Mouse (Mus musculus) cerebellum, adult 2 months (tissue): ENCODE data around the gene Atp6v1b1. TPM values are rescaled to one million over a fixed set of nuclear protein-coding genes. Genes with fewer than 3 reads are reported as not detected.

ENCODE experiments used
- DNase-seq, 2 experiments: peaks; one replicate each; pipeline ENCODE4 v3.0.0; 2021
- H3K27ac ChIP-seq: fragments of 200-500 bp; 2 replicates; pipeline ENCODE4 v1.5.1; 2012; ENCODE audit warnings: low read length, control low read depth, inconsistent platforms; ENCODE audit not compliant: insufficient read depth
- H3K27me3 ChIP-seq: fragments of 200-500 bp; 2 replicates; pipeline ENCODE4 v1.6.1; 2012; ENCODE audit warnings: inconsistent platforms, mild to moderate bottlenecking, low read length, moderate library complexity; ENCODE audit not compliant: control insufficient read depth, insufficient read depth
- H3K4me1 ChIP-seq: fragments of 200-500 bp; 2 replicates; pipeline ENCODE4 v1.6.1; 2011; ENCODE audit warnings: low read length; ENCODE audit not compliant: control insufficient read depth, insufficient read depth
- H3K4me3 ChIP-seq: fragments of 200-500 bp; replicated peaks from 2 replicates; pipeline ENCODE3; 2011; ENCODE audit warnings: mild to moderate bottlenecking, low read depth, low read length, control low read depth; ENCODE audit not compliant: insufficient read depth
- CTCF ChIP-seq: fragments of 200-500 bp; IDR thresholded peaks from 2 replicates; pipeline ENCODE4 v1.5.1; 2011; ENCODE audit warnings: low read depth, mild to moderate bottlenecking, control low read depth, low read length, moderate library complexity, borderline replicate concordance; ENCODE audit not compliant: insufficient read depth
- POLR2A ChIP-seq: fragments of 200-500 bp; IDR thresholded peaks from 2 replicates; pipeline ENCODE4 v1.6.1; 2011; ENCODE audit warnings: low read length, control low read depth, borderline replicate concordance; ENCODE audit not compliant: insufficient read depth
- WGBS: fragments of 180-500 bp; shearing (Covaris S2); methylation state at CpG from one replicate; pipeline ENCODE4 v1.1.7; 2018; 5-methylcytosine and 5-hydroxymethylcytosine counted together
- polyA plus RNA-seq: library from polyadenylated mRNA; depleted of rRNA; stranded (reverse); fragments of >200 nt; gene quantifications from 2 replicates; pipeline ENCODE4 v1.2.3, GENCODE M21; 2012; rRNA removed

Atp6v1b1 gene
- polyA plus RNA-seq = 0.05 TPM in 1 of 2 replicates, not detected in the other

DNA sequence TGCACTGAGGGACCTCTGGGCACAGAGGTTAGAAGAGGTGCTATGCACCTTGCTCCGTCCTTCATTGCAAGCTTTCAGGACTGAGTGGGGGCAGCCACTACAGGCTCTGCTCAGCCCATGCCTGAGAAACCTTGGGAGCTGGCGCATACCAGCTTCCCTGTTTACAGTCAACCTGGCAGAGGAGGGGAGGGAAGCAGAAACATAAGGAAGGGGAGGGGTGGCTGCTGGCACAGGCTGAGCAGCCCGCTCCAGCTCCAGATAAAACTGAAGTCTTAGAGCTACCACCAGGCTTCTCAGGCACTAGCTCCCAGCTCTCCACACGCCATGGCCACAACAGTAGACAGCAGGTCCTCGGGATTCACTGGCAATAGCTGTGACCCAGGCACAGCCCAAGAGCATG, at the start of gene Atp6v1b1:
Gene Atp6v1b1 (plus strand): TSS at position 230 of the 400 bp plus-strand sequence.
- H3K27me3 ChIP-seq = no peaks in the 10 kb centered on the region
- WGBS = 30% methylated on average over 5 of the region's 5 CpGs
- no peak within 1 kb of the TSS for H3K27ac ChIP-seq
- H3K4me3 ChIP-seq = no peak within 1 kb of the TSS
- no peak for DNase-seq
- TF ChIP-seq CTCF (no peak), POLR2A (no peak)
- H3K4me1 ChIP-seq = no peaks in the 10 kb centered on the region; the same call in 1 of the 2 replicates

DNA sequence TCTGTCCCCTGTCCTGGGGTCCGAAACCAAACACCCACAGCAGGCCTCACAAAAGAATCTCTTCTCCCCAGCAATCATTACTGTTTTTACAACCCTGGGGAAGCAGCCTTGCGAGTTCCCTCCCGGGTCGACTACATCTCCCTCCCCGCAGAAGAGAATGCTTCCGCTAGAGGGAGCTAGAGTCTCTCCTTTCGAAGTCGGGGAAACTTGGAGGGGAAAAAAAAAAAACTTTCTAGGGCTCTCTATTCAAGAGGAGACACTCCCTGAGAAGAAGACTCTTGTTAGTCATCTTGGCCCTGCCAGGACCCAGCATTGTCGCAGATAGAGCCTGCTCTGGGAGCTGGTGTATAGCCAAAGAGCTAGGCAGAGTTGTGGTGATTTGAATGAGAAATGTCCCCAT, 49.0 kb upstream of the Atp6v1b1 start:
- WGBS = under 1% methylated on average over 9 of the region's 9 CpGs
- H3K4me1 ChIP-seq = no peaks in the 10 kb centered on the region
- H3K27ac ChIP-seq = no peak overlapping the region
- H3K4me3 ChIP-seq = no peak overlapping the region
- DNase-seq = peak in 1 of 2 experiments; percentile 26
- no peaks in the 10 kb centered on the region; the same call in 1 of the 2 replicates for H3K27me3 ChIP-seq
- TF ChIP-seq POLR2A (no peak), CTCF (peak; percentile 57; the same call in 1 of the 2 replicates)

DNA sequence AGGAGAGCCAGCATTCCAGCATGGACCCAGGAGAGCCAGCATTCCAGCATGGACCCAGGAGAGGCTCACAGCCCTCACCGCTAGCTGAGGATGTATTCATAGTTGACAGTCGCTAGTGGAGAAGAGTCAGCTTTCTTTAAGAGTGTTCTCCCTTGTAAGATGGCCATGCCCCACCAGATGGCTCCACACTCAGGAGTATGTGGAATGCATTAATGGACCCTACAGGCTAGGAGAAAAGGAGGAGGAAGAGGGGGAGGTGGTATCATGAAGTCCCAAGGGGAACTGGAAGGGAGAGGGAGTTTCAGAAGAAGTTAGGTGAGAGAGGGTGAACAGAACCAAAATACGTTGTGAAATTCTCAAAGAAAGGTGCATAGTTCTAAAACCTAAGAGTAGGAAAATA, 47.1 kb upstream of the Atp6v1b1 start:
- 10% methylated on average over 3 of the region's 3 CpGs for WGBS
- TF ChIP-seq CTCF (no peak), POLR2A (no peak)
- no peak overlapping the region for H3K27ac ChIP-seq
- peaks cover 2% of the 10 kb centered on the region; the same call in 1 of the 2 replicates for H3K27me3 ChIP-seq
- no peak for DNase-seq
- H3K4me1 ChIP-seq = no peaks in the 10 kb centered on the region
- no peak overlapping the region for H3K4me3 ChIP-seq

DNA sequence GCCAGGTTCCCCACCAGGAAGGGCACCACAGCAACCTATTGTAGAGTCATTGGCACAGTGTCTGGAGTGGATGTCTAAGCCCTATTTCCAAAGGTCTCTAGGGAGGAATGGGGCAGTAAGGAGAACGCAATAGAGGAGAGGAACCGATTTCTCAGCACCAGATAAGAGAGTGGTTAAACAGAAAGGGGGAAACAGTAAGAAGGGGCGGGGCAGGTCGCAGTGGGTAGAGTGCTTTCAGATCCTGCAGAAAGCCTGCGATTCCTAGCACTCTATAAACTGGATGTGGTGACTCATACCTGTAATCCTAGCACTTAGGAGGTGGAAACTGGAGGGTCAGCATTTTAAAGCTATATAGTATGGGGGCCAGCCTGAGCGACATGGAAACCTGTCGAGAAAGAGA, 46.1 kb upstream of the Atp6v1b1 start:
- TF ChIP-seq POLR2A = no peak
- TF ChIP-seq CTCF = no peak
- Histone ChIP-seq H3K27me3 (peaks cover 3% of the 10 kb centered on the region; the same call in 1 of the 2 replicates), H3K4me3 (no peak overlapping the region), H3K4me1 (no peaks in the 10 kb centered on the region), H3K27ac (no peak overlapping the region)
- no peak for DNase-seq
- WGBS = 3% methylated on average over 7 of the region's 7 CpGs

DNA sequence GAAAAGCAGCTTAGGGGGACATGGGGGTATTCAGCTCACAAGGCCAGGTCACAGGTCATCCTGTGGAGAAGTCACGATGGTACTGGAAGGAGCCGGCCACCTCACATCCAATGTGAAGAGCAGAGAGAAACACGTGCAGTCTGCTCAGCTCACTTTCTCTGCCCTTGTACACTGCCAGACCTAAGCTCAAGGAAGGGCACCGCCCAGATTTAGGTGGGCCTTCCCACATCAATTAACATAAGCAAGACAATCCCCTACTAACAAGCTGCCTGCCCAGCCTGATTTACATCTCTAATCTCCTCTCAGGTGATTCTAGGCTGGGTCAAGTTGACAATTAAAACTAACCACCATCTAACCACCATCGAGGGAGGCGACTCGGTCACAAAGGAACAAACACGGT, 44.9 kb upstream of the Atp6v1b1 start:
- peaks cover 10% of the 10 kb centered on the region; the same call in 1 of the 2 replicates for H3K27me3 ChIP-seq

DNA sequence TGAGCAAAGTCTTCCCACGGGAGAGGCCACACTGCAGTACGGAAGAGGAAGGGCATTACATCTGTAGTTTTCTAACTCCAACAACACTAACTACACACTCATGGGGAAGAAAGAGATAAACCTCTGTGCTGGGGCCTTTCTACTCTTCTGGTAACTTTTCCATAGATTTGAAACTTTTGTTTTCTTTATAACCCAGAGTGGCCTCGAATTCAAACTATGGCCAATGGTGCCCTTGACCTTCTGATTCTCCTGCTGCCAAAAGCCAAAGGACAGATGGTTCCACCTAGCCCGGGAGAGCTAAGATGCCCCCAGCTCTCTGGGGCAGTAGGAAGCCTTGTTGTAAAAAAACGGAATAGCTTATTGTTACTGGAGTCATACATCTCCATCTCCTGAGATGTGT, 42.8 kb upstream of the Atp6v1b1 start:
- WGBS = 4% methylated on average over 5 of the region's 5 CpGs
- H3K4me3 ChIP-seq = no peak overlapping the region
- no peak overlapping the region for H3K27ac ChIP-seq
- H3K27me3 ChIP-seq = peaks cover 15% of the 10 kb centered on the region; the same call in 1 of the 2 replicates
- no peaks in the 10 kb centered on the region for H3K4me1 ChIP-seq
- TF ChIP-seq CTCF (no peak), POLR2A (no peak)
- no peak for DNase-seq

More for the DNA sequence above, 44.9 kb upstream of the Atp6v1b1 start:
- 6% methylated on average over 8 of the region's 8 CpGs for WGBS
- Histone ChIP-seq H3K4me1 (no peaks in the 10 kb centered on the region), H3K4me3 (no peak overlapping the region), H3K27ac (no peak overlapping the region)
- no peak for DNase-seq
- TF ChIP-seq CTCF = no peak
- no peak for TF ChIP-seq POLR2A

DNA sequence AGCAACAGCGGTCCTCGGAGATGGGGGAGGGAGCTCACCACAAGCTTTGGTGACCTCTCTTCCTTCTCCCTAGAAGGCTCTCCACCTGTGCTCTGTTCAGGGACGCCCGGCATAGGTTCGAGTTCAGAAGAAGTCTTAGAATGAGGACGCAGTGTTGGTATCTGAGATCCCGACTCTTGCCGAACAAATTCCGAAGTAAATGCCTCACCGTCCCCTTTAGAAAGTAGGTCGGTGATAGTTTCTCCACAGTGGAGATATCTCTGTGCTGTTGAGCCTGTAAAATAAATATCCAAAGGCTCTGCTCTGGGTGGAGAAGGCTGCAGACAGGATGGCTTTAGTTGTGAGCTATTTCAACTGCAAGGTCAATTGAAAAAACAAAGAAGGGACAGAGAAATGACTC, 41.8 kb upstream of the Atp6v1b1 start:
- Histone ChIP-seq H3K27ac (no peak overlapping the region), H3K4me1 (no peaks in the 10 kb centered on the region), H3K4me3 (no peak overlapping the region), H3K27me3 (peaks cover 18% of the 10 kb centered on the region; the same call in 1 of the 2 replicates)
- no peak for DNase-seq
- TF ChIP-seq POLR2A = no peak
- no peak for TF ChIP-seq CTCF
- WGBS = 3% methylated on average over 11 of the region's 11 CpGs

DNA sequence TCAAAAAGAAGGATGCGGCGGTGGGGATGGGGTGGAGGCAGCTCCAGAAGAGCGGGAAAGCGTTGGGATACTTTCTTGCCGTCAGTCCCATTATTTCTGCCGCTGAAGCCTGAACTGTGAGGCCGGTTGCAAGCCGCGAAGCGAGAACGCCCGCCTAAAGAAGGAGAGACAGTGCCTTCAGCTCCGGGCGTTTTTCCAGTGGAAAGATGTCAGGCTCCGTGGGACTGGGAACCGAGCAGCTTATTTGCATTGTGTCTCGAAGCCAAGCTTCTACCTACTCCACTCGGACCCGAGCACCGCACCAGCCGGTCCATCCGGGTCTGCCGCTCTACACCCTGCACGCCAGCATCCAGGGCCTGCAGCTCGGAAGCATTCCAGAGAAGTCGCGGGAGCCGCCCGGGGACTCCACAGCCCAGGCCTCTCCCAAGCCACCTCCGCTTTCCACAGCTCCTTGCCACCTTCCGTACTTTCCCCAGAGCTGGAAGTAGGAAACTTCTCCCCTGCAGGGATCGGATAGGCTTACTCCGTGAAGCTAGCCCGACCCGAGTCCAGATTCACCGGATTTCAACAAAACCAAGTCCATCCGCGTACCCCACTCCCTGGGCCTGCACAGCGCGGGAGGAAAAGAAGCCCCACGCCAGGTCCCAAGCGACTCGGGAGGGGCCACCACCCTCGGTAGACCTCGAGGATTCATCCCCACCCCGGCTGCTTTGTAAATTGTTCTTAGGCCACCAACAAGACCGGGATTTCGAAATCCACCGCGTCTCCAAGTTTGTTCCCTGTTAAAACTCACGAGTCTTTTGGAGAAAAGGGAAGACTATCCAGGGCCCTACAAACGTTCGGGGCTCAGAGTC, 40.4 kb upstream of the Atp6v1b1 start:
- DNase-seq = peak in 1 of 2 experiments; percentile 29
- WGBS = 3% methylated on average over 53 of the region's 53 CpGs

More for the DNA sequence above, 40.4 kb upstream of the Atp6v1b1 start:
- TF ChIP-seq POLR2A (no peak), CTCF (no peak)
- peaks cover 18% of the 10 kb centered on the region; the same call in 1 of the 2 replicates for H3K27me3 ChIP-seq
- no peaks in the 10 kb centered on the region for H3K4me1 ChIP-seq
- H3K4me3 ChIP-seq = no peak overlapping the region
- no peak overlapping the region for H3K27ac ChIP-seq
